Mouse (Mus musculus) lung, postnatal 14 days (tissue): ENCODE measurements around the gene Lrrc8d.

Source experiments
- DNase-seq: peaks from one replicate; pipeline ENCODE4 v3.0.0; 2021

The Lrrc8d gene

GRCm38 (mm10) chr5:105721267-105721666 is 21.5 kb downstream of the Lrrc8d start:
- no peak for DNase-seq

DNA sequence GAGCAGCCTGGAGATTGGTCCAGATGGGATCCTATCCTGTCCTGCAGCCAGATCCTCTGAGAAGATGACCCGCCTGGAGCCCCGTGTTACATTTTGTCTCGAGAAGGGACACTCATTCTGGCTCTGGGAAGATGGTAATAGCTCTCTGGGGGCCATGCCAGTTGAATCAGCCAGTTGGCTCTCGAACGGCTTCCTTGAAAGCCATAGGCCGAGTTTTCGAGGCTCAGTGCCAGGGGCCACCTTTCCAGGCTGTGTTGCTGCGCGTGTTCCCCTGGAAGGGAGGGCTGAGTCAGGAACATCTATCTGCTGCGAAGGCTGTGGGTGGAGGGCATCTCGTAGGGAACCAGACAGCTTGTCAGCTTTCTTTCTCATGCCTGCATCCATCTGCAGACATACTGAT is 23.0 kb downstream of the Lrrc8d start:
- DNase-seq: no peak

- DNase-seq: no peak
Measured at GRCm38 (mm10) chr5:105730193-105730831, 30.5 kb downstream of the Lrrc8d start.

DNA sequence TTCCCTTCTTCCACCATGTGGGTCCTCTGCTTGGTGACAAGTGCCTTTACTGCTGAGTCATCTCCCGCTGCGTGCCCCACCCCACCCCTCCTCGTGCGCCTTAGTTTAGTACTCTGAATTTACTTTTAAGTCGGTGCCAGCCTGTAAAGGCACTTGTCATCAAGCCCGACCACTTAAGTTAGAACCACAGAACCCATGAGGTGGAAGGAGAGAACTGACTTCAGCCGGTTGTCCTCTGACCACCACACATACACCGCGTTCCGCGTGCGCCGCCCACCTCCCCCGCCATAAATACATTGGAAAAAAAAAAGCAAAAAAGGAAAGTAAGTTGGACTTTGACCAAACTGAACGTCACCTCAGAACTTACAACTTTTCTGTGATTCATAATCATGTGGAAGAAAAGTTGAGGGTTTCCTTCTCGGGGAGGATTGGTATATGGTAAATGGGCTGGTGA is 31.4 kb downstream of the Lrrc8d start:
- no peak for DNase-seq

DNA sequence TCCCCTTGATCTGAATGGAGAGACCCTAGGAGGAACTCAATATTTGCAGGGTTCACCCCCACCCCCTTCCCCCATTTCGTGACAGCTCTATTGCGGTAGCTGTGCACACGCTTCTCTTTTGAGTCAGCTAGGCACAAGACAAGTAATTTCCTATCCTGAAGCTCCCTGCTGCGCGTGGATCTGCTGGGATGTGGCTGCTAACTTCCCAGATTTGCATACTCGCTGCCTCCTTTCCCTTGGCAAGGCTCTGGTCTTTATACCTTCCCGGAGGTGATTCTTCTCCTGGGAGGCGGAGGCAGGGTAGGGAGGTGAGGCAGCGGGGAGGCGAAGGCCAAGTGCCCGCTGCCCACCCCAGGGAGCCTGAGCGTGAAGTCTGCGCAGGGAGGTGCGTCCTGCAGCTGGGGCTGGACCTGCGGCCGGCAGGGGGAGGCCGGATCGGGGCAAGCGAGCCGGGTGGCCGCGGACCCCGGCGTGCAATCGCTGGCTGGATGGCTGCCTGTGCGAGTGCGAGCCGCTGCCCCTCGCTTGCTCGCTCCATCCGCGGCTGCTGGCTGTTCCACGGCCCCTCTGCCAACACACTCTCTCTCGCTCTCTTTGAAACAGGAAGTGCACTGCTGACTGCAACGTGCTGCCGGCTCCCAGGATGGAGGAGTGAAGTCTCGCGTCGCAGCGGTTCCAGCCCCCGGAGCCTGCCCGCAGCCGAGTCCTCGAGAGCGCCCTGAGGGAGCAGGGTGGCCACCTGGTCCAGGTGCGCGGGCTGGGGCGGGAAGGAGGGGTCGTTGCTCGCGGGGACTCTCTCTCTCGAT is 32.1 kb downstream of the Lrrc8d start:
- DNase-seq: peak; percentile 66

DNA sequence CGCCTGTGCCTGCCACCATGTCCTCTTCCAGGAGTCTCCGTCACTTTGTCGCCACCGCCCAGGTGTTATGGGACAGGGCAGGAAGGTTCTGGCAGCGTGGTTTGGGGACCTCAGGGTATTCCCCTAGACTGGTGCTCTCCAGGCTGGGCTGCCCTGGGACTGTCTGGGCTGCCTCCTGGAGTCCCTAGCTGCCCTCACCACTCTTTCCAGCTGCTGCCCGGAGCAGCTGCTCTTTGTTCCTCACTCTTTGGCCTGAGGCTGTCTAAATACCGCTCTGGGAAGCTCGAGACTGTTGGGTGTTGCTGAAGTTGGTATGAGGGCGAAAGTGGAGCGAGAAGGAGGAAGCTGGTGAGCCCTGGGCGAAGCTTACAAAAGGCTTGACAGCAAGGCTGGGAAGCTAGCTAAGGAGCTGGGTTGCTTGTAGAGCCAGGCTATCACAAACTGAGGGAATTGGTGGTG is 32.7 kb downstream of the Lrrc8d start:
- DNase-seq: peak; percentile 58

DNA sequence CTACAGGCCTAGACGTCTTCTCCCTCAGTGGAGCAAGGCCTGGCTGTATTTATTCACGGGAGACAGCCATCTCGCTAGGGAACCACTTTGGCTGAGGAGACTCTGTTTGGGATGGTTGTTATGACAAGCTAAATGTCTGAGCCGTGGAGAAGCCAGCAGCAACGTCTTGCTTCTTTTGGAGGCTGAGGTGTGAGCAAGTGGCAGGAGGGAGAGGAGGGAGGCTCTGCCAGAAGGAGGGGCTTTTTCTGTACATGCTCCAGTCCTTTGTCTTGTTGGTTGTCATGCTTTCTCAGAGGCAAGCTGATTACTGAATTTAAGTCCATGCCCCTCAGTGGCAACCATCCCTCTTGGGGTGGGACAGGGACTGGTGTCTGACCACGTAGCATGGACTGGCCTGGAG is 33.5 kb downstream of the Lrrc8d start:
- DNase-seq: no peak

DNA sequence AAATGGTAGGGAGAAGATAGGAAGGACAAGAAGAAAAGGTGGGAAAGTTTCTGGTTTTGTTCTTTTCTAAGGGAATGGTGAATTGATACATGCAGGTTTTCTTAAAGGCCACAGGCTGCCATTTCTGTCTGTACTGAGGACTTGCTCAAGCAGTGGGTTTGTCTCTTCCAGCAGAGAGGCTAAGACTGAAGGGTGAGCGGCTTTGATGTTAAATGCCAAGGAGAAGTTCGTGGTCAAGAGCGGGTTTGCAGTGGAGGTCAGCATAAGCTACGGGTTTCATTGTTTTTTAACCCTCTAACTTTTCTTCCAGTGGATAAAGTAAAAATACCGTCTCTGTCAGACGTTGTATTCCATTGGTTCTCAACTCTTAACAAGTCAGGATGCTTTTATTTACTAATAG is 36.6 kb downstream of the Lrrc8d start:
- DNase-seq: no peak

DNA sequence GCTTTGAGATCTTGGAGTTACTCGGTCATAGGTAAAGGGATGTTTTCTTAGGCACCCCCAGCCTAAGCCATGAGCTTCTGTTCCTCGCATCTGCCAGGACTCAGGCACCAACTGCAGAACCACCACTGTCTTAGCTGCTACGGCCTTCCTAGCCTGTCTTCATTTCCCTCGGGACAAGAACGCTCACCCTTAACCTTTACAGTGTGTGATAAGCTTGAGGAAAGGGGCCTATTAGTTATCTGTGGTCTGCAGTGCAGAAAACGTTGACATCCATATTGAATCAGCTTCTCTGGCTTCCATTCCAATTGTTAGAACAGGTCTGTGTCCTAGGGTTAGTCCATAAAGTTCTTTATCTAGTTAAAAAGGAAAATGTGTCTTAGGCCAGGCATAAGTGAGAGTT is 37.4 kb downstream of the Lrrc8d start:
- no peak for DNase-seq

DNA sequence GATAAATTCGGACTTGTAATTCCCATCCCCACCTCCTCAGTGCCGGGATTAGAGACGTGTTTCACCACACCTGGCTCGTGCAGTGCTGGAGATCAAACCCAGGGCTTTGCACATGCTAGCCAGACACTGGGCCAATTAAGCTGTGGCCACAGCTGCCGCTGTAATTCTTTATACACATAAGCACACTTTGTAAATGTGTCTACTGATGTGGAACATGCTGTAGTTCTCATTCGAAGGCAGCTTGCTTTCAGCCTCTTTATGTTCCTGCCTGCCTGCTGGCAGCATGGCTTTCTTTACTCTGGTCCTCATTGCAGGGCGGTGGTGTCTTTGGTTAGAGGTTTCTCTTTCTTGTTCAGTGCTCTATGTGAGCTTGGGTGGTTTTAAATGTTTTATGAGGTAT is 40.7 kb downstream of the Lrrc8d start:
- DNase-seq: no peak

- no peak for DNase-seq
Measured at GRCm38 (mm10) chr5:105742641-105743040, 42.9 kb downstream of the Lrrc8d start.

- no peak for DNase-seq
Measured at GRCm38 (mm10) chr5:105745324-105745723, 45.6 kb downstream of the Lrrc8d start.

GRCm38 (mm10) chr5:105745927-105746454 is 46.2 kb downstream of the Lrrc8d start:
- DNase-seq: no peak

- no peak for DNase-seq
Measured at GRCm38 (mm10) chr5:105754803-105755202, 55.0 kb downstream of the Lrrc8d start.

DNA sequence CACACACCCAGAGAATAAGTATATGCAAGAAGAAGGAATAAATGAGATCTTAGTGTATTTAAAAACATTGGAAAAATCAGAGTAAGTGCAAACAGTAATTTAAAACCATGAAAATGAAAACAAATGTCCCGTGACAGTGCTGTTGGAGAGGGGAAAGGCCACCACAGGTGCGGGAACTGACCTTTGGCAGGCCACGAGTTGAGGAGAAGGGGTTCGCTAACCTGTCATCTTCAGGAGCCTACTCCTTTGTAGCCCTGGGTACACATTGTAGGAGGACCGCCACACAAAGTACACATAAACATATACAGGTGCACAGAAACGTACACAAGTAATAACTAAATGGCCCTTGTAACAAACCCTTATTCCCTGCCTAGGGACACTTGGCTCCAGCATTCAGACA is 55.7 kb downstream of the Lrrc8d start:
- DNase-seq: no peak

DNA sequence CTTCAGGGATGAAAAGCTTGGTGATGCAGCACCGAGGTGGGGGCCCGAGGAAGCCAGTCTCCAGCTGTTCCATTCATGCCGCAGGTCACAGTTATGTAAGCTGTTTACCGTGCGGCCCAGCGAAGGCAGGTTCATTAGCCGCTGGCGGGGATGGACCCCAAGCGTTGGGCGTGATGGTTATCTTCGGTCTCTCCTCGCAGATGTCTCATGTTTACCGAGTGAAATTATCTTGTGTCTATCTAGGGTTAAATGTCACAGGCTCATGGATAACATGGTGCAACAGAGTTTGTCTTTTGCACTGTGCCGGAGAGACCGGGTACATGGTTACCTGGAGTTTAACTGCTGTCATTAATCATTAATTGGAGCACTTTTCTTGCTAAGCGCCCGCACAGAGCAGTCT is 58.2 kb downstream of the Lrrc8d start:
- DNase-seq: no peak

GRCm38 (mm10) chr5:105758866-105759265 is 59.1 kb downstream of the Lrrc8d start:
- DNase-seq: no peak

- DNase-seq: no peak
Measured at GRCm38 (mm10) chr5:105761848-105762482, 62.2 kb downstream of the Lrrc8d start.

DNA sequence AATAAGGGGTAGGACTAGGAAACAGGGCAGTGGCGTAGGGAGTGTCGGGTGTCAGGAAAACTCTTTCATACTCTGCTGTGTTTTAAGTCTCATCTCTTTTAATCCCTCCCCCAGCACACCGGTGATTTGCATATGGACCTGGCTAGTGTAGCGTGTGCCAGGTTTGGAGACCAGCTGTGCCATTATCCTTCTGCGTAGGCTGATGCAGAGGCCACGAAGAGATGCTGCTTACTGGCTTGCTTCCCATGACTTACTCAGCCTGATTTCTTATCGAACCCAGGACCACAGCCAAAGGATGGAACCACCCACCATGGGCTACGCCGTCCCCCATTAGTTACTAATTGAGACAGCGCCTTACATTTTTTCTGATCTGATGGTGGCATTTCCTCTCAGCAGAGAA is 64.6 kb downstream of the Lrrc8d start:
- DNase-seq: no peak

DNA sequence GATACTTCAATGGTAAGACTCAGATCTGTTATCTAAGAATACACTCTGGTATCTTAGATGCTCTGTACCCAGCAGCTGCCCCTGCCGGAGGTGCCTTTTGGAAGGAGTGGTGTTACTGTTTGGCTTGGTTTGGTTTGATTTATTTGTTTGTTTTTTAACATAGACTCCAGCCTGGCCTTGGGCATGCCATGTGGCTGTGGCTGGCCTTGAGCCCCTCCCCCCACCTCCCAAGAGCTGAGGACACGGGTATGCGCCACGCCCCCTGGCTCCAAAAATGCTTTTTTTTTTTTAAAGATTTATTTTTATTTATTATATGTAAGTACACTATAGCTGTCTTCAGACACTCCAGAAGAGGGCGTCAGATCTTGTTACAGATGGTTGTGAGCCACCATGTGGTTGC is 65.6 kb downstream of the Lrrc8d start:
- DNase-seq: no peak

DNA sequence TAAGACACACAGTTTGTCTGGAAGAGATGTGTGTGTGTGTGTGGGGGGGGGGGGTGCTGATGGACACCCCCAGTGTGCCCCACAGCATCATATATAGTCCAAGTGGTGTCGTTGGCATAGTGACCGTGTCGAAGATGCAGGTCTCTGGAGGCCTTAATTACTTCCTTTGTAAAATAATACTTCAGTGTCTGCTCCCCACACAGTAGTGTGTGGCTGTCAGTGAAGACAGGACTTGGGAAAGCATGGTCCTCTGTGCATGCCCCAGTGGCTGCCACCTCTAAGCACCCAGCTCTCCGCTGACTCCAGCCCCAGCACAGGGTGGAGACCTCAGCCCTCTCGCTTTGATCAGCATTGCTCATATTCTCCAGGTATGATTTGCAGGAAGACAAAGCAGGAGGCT is 76.6 kb downstream of the Lrrc8d start:
- no peak for DNase-seq

GRCm38 (mm10) chr5:105776978-105777593 is 77.3 kb downstream of the Lrrc8d start:
- no peak for DNase-seq

DNA sequence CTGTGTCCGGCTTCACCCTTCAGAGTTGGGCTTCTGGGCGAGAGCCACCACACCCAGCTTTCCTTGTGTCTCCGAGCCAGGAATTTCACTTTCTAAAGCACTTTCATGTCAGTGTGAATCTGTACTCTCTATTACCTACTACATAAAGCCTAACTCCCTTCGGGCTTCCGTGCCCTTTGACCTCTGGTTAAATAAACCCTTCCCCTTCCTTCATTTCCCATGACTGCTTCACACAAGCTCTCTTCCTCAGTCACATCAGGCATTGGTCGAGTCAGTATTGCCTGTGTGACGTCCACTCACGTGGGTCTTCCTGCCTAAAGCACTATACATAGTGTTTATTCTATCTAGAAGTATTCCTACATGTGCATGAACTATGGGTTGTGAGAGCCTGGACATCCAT is 77.9 kb downstream of the Lrrc8d start:
- no peak for DNase-seq
